Mouse (Mus musculus): ENCODE measurements around the gene Gm4884.
"Not testable (repeated sequence)": the region's sequence is repeated elsewhere in the genome, so short reads cannot be mapped to it uniquely, and the experiment has no call there.

Gene Gm4884

GRCm38 (mm10) chr7:41032419-41032818, at the start of gene Gm4884:
Gm4884 (plus strand) TSS chr7:41032719.
- not testable (repeated sequence) for DNase-seq (ENCODE audit: low spot score)

GRCm38 (mm10) chr7:40987243-40987642, 45.3 kb upstream of the Gm4884 start, which contains the start of gene 4930433I11Rik:
4930433I11Rik (plus strand) TSS chr7:40987543.
- no peak for DNase-seq (ENCODE audit: low spot score)

- not testable (repeated sequence) for DNase-seq (ENCODE audit: low spot score)
Measured at GRCm38 (mm10) chr7:41044058-41044457, 11.5 kb downstream of the Gm4884 start.
